Mouse (Mus musculus) cerebellum, adult (tissue): Measurements from ENCODE around the gene Ptrhd1.
"Not testable (repeated sequence)": the region's sequence is repeated elsewhere in the genome, so short reads cannot be mapped to it uniquely, and the experiment has no call there.

Experiments used
- ATAC-seq: cut with Nextera tagmentation; 2 replicates; pipeline ENCODE4 v1.9.2; 2017; ENCODE audit warnings: mild to moderate bottlenecking, moderate library complexity, mixed read lengths; ENCODE audit not compliant: insufficient number of reproducible peaks, low FRiP score, low TSS enrichment

The Ptrhd1 gene

GRCm38 (mm10) chr12:4240281-4240680, 6.5 kb downstream of the Ptrhd1 start:
- ATAC-seq = not testable (repeated sequence)

GRCm38 (mm10) chr12:4243805-4244204, 10.0 kb downstream of the Ptrhd1 start:
- no peak for ATAC-seq

- ATAC-seq = no peak
Measured at GRCm38 (mm10) chr12:4245742-4246141, 11.9 kb downstream of the Ptrhd1 start.

- ATAC-seq = peak; percentile 73
Measured at GRCm38 (mm10) chr12:4249786-4250185, 16.0 kb downstream of the Ptrhd1 start.

GRCm38 (mm10) chr12:4252742-4253655, 19.2 kb downstream of the Ptrhd1 start:
- no peak for ATAC-seq

- no peak for ATAC-seq
Measured at GRCm38 (mm10) chr12:4267765-4268164, 33.9 kb downstream of the Ptrhd1 start.

GRCm38 (mm10) chr12:4271078-4271477, 37.3 kb downstream of the Ptrhd1 start:
- ATAC-seq = peak; percentile 64; the same call in 1 of the 2 replicates

GRCm38 (mm10) chr12:4278978-4279755, 45.3 kb downstream of the Ptrhd1 start:
- no peak for ATAC-seq

- no peak for ATAC-seq
Measured at GRCm38 (mm10) chr12:4279878-4280277, 46.1 kb downstream of the Ptrhd1 start.

GRCm38 (mm10) chr12:4285186-4285585, 51.4 kb downstream of the Ptrhd1 start:
- no peak for ATAC-seq
